ENCODE assay signal across 8 mouse cellular contexts in the genomic region with DNA sequence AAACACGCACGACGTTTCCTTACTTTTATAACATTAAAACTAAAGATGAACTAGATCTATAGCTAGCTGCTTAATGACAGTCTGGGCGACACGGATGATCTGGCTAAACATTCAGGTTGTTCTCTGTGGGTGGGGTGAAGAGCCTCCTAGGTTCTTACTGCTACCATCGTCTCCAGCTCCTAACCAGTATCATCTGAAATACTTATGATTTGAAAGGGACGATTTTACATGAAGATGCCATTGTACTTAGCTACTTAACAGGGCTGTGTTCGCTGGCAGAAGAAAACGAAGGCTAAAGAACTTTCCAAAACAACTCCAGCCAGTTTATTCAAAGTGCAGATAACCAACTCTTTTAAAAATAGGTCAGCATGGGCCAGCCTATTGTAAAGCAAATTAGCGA.
DNase-seq lines count a peak whose midpoint lies in the region; ATAC-seq lines count a peak whose summit lies in the region.

No protein-coding gene starts in this region.

- no peak for DNase-seq in kidney, postnatal 25 days
- DNase-seq in embryonic facial prominence, embryonic 10.5 days (ENCODE audit: low spot score): no peak
- no peak for DNase-seq in adrenal gland, postnatal 36 days
- DNase-seq in frontal cortex, postnatal 10 days (ENCODE audit: low spot score in 2 of 2): no peak
- no peak for DNase-seq in left cerebral cortex, postnatal 10 days (ENCODE audit: extremely low spot score in 1 of 2, low spot score in 2 of 2)

- WGBS in kidney, embryonic 14.5 days: 6% methylated on average over 10 of the region's 10 CpGs
- 3% methylated on average over 10 of the region's 10 CpGs for WGBS in embryonic facial prominence, embryonic 10.5 days
- 3% methylated on average over 10 of the region's 10 CpGs for WGBS in hindbrain, embryonic 12.5 days
- under 1% methylated on average over 10 of the region's 10 CpGs for WGBS in midbrain, embryonic 15.5 days

- peak overlapping the region; percentile 83 for H3K4me2 ChIP-seq in kidney, embryonic 14.5 days (replicated peaks; ENCODE audit: low read depth, low read length)
- peak overlapping the region; percentile 96 for H3K4me2 ChIP-seq in hindbrain, embryonic 12.5 days (replicated peaks)
- peak overlapping the region; percentile 88 for H3K4me2 ChIP-seq in midbrain, embryonic 15.5 days

- 0 out of 2 replicates have a peak overlapping the region, but pooled peaks have one; percentile 8 for H3K9ac ChIP-seq in kidney, embryonic 14.5 days (ENCODE audit: low read depth, low read length)
- no peak overlapping the region for H3K9ac ChIP-seq in hindbrain, embryonic 12.5 days
- peak overlapping the region; percentile 49; the same call in 1 of the 2 replicates for H3K9ac ChIP-seq in midbrain, embryonic 15.5 days

- H3K4me1 ChIP-seq in kidney, embryonic 14.5 days (ENCODE audit: control insufficient read depth, insufficient read depth, low read length): no peaks in the 10 kb centered on the region
- H3K4me1 ChIP-seq in embryonic facial prominence, embryonic 10.5 days: 0 out of 2 replicates have a peak, but pooled peaks cover 3% of the 10 kb centered on the region
- H3K4me1 ChIP-seq in hindbrain, embryonic 12.5 days: peaks cover 8% of the 10 kb centered on the region
- H3K4me1 ChIP-seq in midbrain, embryonic 15.5 days: 0 out of 2 replicates have a peak, but pooled peaks cover 6% of the 10 kb centered on the region

- H3K4me3 ChIP-seq in kidney, embryonic 14.5 days (ENCODE audit: low read length): peak overlapping the region; percentile 42
- H3K4me3 ChIP-seq in embryonic facial prominence, embryonic 10.5 days: peak overlapping the region; percentile 61
- H3K4me3 ChIP-seq in hindbrain, embryonic 12.5 days: peak overlapping the region; percentile 44
- H3K4me3 ChIP-seq in midbrain, embryonic 15.5 days: peak overlapping the region; percentile 57

- H3K9me3 ChIP-seq in kidney, embryonic 14.5 days (ENCODE audit: control insufficient read depth, low read length): no peaks in the 10 kb centered on the region
- no peaks in the 10 kb centered on the region for H3K9me3 ChIP-seq in embryonic facial prominence, embryonic 10.5 days
- no peaks in the 10 kb centered on the region for H3K9me3 ChIP-seq in hindbrain, embryonic 12.5 days (replicated peaks)
- H3K9me3 ChIP-seq in midbrain, embryonic 15.5 days: no peaks in the 10 kb centered on the region

- no peak for ATAC-seq in kidney, embryonic 14.5 days (ENCODE audit: low FRiP score, low TSS enrichment)
- no peak for ATAC-seq in hindbrain, embryonic 12.5 days (ENCODE audit: low FRiP score)
- ATAC-seq in midbrain, embryonic 15.5 days (replicated peaks): peak; percentile 40; the same call in 1 of the 2 replicates

- no peak overlapping the region for H3K27ac ChIP-seq in kidney, embryonic 14.5 days (ENCODE audit: low read depth, low read length)
- H3K27ac ChIP-seq in embryonic facial prominence, embryonic 10.5 days (replicated peaks): no peak overlapping the region
- no peak overlapping the region for H3K27ac ChIP-seq in hindbrain, embryonic 12.5 days
- peak overlapping the region; percentile 64; the same call in 1 of the 2 replicates for H3K27ac ChIP-seq in midbrain, embryonic 15.5 days

- no peaks in the 10 kb centered on the region; the same call in 1 of the 2 replicates for H3K27me3 ChIP-seq in kidney, embryonic 14.5 days (ENCODE audit: control insufficient read depth, insufficient read depth, low read length)
- peaks cover 25% of the 10 kb centered on the region; the same call in 1 of the 2 replicates for H3K27me3 ChIP-seq in embryonic facial prominence, embryonic 10.5 days (replicated peaks; ENCODE audit: low read depth, poor library complexity, severe bottlenecking)
- H3K27me3 ChIP-seq in hindbrain, embryonic 12.5 days: 0 out of 2 replicates have a peak, but pooled peaks cover 2% of the 10 kb centered on the region
- H3K27me3 ChIP-seq in midbrain, embryonic 15.5 days (replicated peaks): no peaks in the 10 kb centered on the region

- H3K36me3 ChIP-seq in kidney, embryonic 14.5 days (ENCODE audit: control insufficient read depth, insufficient read depth, low read length): no peaks in the 10 kb centered on the region
- H3K36me3 ChIP-seq in embryonic facial prominence, embryonic 10.5 days (replicated peaks): no peaks in the 10 kb centered on the region
- H3K36me3 ChIP-seq in hindbrain, embryonic 12.5 days: no peaks in the 10 kb centered on the region
- H3K36me3 ChIP-seq in midbrain, embryonic 15.5 days (replicated peaks): no peaks in the 10 kb centered on the region

- intact Hi-C loops in left cerebral cortex, postnatal 10 days (cut with DNase I): loop anchor here (10.0 kb wide), 1 partner anchor 233 kb away; no protein-coding TSS in a partner anchor
